8 mouse cellular contexts compared by ENCODE assay signal in the genomic region with DNA sequence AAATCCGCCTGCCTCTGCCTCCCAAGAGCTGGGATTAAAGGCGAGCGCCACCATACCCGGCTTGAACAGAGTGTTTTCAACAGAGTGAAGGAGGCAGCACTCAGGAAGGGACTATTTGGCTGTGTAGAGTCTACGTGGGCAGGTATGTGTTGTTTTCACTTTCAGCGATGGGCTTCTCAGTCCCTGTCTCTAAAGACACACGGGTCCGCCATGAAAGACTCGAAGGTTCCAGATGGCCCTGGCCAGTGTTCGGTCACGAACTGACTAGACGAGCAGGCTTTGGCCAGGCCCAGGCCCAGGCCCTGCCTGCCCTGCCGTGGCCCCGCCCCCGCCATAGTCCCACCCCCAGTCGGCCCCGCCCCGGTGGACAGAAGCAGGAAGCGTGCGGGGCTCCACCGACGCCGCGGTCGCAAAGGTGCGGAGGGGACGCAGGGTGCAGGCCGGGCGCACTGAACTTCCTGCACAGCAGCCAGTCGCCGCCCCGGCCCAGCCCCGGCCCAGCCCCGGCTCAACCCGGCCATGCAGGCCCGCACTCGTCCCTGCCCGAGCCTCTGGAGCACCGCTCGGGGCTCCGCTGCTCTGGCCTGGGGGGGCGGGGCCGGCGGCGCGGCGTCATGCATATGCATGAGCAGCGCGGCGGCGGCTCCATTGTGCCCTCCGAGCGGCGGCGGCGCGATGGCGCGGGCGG. TPM values are rescaled to one million over a fixed set of nuclear protein-coding genes. Genes with fewer than 3 reads are reported as not detected.
DNase-seq lines count a peak whose midpoint lies in the region; ATAC-seq and TF ChIP-seq lines count a peak whose summit lies in the region.

A gene (plus strand): TSS at position 349 of the 688 bp plus-strand sequence.

- peak within 1 kb of the TSS; percentile 94 for H3K27ac ChIP-seq in forebrain, postnatal 0 days (ENCODE audit: low read depth, low read length)
- peak within 1 kb of the TSS; percentile 98 for H3K27ac ChIP-seq in lung, embryonic 16.5 days (ENCODE audit: low read length)

- peaks cover 39% of the 10 kb centered on the region for H3K4me1 ChIP-seq in G1E (ENCODE audit: insufficient read depth, low read depth, low read length)
- peaks cover 15% of the 10 kb centered on the region; the same call in 1 of the 2 replicates for H3K4me1 ChIP-seq in forebrain, postnatal 0 days (ENCODE audit: insufficient read depth)
- peaks cover 10% of the 10 kb centered on the region for H3K4me1 ChIP-seq in lung, embryonic 16.5 days (replicated peaks; ENCODE audit: control insufficient read depth, insufficient read depth, low read length)

- peaks cover 32% of the 10 kb centered on the region for H3K36me3 ChIP-seq in G1E (replicated peaks)
- peaks cover 10% of the 10 kb centered on the region; the same call in 1 of the 2 replicates for H3K36me3 ChIP-seq in forebrain, postnatal 0 days (ENCODE audit: insufficient read depth)
- H3K36me3 ChIP-seq in lung, embryonic 16.5 days (ENCODE audit: control insufficient read depth, insufficient read depth, low read length): no peaks in the 10 kb centered on the region

- H3K9me3 ChIP-seq in G1E (replicated peaks): no peaks in the 10 kb centered on the region
- no peaks in the 10 kb centered on the region for H3K9me3 ChIP-seq in forebrain, postnatal 0 days (ENCODE audit: low read length)
- no peaks in the 10 kb centered on the region for H3K9me3 ChIP-seq in lung, embryonic 16.5 days (ENCODE audit: control insufficient read depth, low read length)

- peak; percentile 79 for ATAC-seq in G1E (ENCODE audit: extremely low read depth, insufficient number of reproducible peaks, low FRiP score, poor library complexity, severe bottlenecking)
- peak; percentile 98 for ATAC-seq in forebrain, postnatal 0 days
- ATAC-seq in lung, embryonic 16.5 days (ENCODE audit: low read depth): peak; percentile 99

- no peak for TF ChIP-seq CTCF in G1E (IDR thresholded peaks at IDR 0.05; ENCODE audit: low read depth, low read length)
- TF ChIP-seq CTCF in forebrain, postnatal 0 days (IDR thresholded peaks at IDR 0.05; ENCODE audit: low read depth): no peak

- DNase-seq in G1E (ENCODE audit: low spot score): peak; percentile 86
- peak; percentile 96 to 97 for DNase-seq in cerebellum, adult 18-20 months
- DNase-seq in forebrain, postnatal 0 days: peak; percentile 95
- peak; percentile 96 for DNase-seq in heart, postnatal 4 days
- peak; percentile 80 for DNase-seq in layer of hippocampus, adult 9-10 months (ENCODE audit: low spot score)
- peak; percentile 91 for DNase-seq in ovary, postnatal 10 days (ENCODE audit: low spot score)
- DNase-seq in thymus, postnatal 10 days (ENCODE audit: low spot score in 2 of 2): peak; percentile 88 to 93

- H3K9ac ChIP-seq in forebrain, postnatal 0 days: peak within 1 kb of the TSS; percentile 98
- H3K9ac ChIP-seq in lung, embryonic 16.5 days (ENCODE audit: low read length): peak within 1 kb of the TSS; percentile 93

- 7% methylated on average over 47 of the region's 60 CpGs for WGBS in forebrain, postnatal 0 days
- WGBS in lung, embryonic 16.5 days: 7% methylated on average over 54 of the region's 60 CpGs

- H3K4me3 ChIP-seq in G1E (ENCODE audit: low read depth, low read length): peak within 1 kb of the TSS; percentile 94
- H3K4me3 ChIP-seq in forebrain, postnatal 0 days (ENCODE audit: low read depth, low read length): peak within 1 kb of the TSS; percentile 94
- peak within 1 kb of the TSS; percentile 91 for H3K4me3 ChIP-seq in lung, embryonic 16.5 days (ENCODE audit: low read length)

- no peaks in the 10 kb centered on the region for H3K27me3 ChIP-seq in G1E (ENCODE audit: insufficient read depth, low read length)
- H3K27me3 ChIP-seq in forebrain, postnatal 0 days (ENCODE audit: insufficient read depth, low read length): no peaks in the 10 kb centered on the region
- H3K27me3 ChIP-seq in lung, embryonic 16.5 days (ENCODE audit: control insufficient read depth, insufficient read depth, low read depth, low read length): no peaks in the 10 kb centered on the region

- H3K4me2 ChIP-seq in forebrain, postnatal 0 days (ENCODE audit: low read depth): peak within 1 kb of the TSS; percentile 72
- H3K4me2 ChIP-seq in lung, embryonic 16.5 days (ENCODE audit: low read depth, low read length): peak within 1 kb of the TSS; percentile 78

RNA-seq across cellular contexts. Expression of the gene that starts here (rescaled TPM):
- total RNA-seq in G1E (2014; fragmentation: Nextera tagmentation) (63.4 and 75.4 TPM in 2 replicates), G1E (2017) (6.0 and 7.1 TPM in 2 replicates)
- polyA plus RNA-seq in G1E (2012): 245 and 292 TPM in 2 replicates
- 109 and 129 TPM in 2 replicates for total RNA-seq in forebrain, postnatal 0 days (2014; rRNA removed)
- polyA plus RNA-seq in forebrain, postnatal 0 days (2015; fragmentation: Nextera tagmentation; extraction: Ambion mirVana): 38.1 and 43.8 TPM in 2 replicates
- total RNA-seq in heart, postnatal 4 days (2021): 10 to 100 TPM; 46.8 to 49.1 TPM
- polyA plus RNA-seq in lung, embryonic 16.5 days (2015; fragmentation: Nextera tagmentation; extraction: Ambion mirVana): 9.3 and 10.9 TPM in 2 replicates

Comparison
In these comparisons a context has a peak if more than half of its experiments do, and no peak if none do; other contexts are left out.
1. Peak in every context shown above with its lines: DNase-seq, ATAC-seq, H3K4me3 ChIP-seq and H3K27ac ChIP-seq.